Mouse (Mus musculus) heart, embryonic 16.5 days (tissue): ENCODE data around the gene Men1. TPM values are rescaled to one million over a fixed set of nuclear protein-coding genes. Genes with fewer than 3 reads are reported as not detected.

ENCODE experiments used
- ATAC-seq: fragments of 200-750 bp; cut with Nextera tagmentation; replicated peaks from 2 replicates; pipeline ENCODE4 v1.8.0; 2017; ENCODE audit warnings: moderate number of reproducible peaks; ENCODE audit not compliant: insufficient read depth, low FRiP score; ENCODE audit errors: extremely low read depth
- H3K27ac ChIP-seq: fragments of 300-500 bp; sonication (generic); 2 replicates; pipeline ENCODE4 v1.5.1; 2014; ENCODE audit warnings: mild to moderate bottlenecking, low read length, control low read depth, moderate library complexity
- H3K27me3 ChIP-seq: fragments of 300-500 bp; sonication (generic); 2 replicates; pipeline ENCODE4 v1.6.1; 2014; ENCODE audit warnings: low read length, mixed read lengths; ENCODE audit not compliant: control insufficient read depth, insufficient read depth
- H3K36me3 ChIP-seq: fragments of 300-500 bp; sonication (generic); 2 replicates; pipeline ENCODE4 v1.6.1; 2014; ENCODE audit not compliant: control insufficient read depth, insufficient read depth
- H3K4me1 ChIP-seq: fragments of 300-500 bp; sonication (generic); 2 replicates; pipeline ENCODE4 v1.6.1; 2014; ENCODE audit warnings: low read length, mixed read lengths; ENCODE audit not compliant: control insufficient read depth, insufficient read depth
- H3K4me2 ChIP-seq: fragments of 300-500 bp; sonication (generic); 2 replicates; pipeline ENCODE4 v1.6.1; 2014; ENCODE audit warnings: low read depth, mild to moderate bottlenecking, control low read depth, low read length
- H3K4me3 ChIP-seq: fragments of 300-500 bp; sonication (generic); 2 replicates; pipeline ENCODE4 v1.5.1; 2014; ENCODE audit warnings: mild to moderate bottlenecking, control low read depth, low read length
- H3K9ac ChIP-seq: fragments of 300-500 bp; sonication (generic); 2 replicates; pipeline ENCODE4 v1.6.1; 2014; ENCODE audit warnings: low read length, control low read depth
- H3K9me3 ChIP-seq: fragments of 300-500 bp; sonication (generic); replicated peaks from 2 replicates; pipeline ENCODE4 v1.6.1; 2016; ENCODE audit warnings: low read length; ENCODE audit not compliant: control insufficient read depth
- WGBS: fragments of 180-500 bp; shearing (Covaris S2); extraction: QIAGEN DNeasy Blood & Tissue Kit; methylation state at CpG from one replicate; pipeline ENCODE4 v1.1.7; 2014; 5-methylcytosine and 5-hydroxymethylcytosine counted together
- polyA plus RNA-seq: library from polyadenylated mRNA; unstranded; fragments of >200 nt; fragmentation: Nextera tagmentation; extraction: Ambion mirVana; gene quantifications from 2 replicates; pipeline ENCODE4 v1.2.1, GENCODE M21; 2015

Men1 gene
- polyA plus RNA-seq, 1 experiment from 2014 or later: 45.8 TPM

GRCm38 (mm10) chr19:6339890-6340504 lies 5.2 kb downstream of the Men1 start:
- ATAC-seq: no peak
- Histone ChIP-seq H3K4me1 (peaks cover 25% of the 10 kb centered on the region), H3K9me3 (no peaks in the 10 kb centered on the region), H3K36me3 (peaks cover 23% of the 10 kb centered on the region), H3K4me2 (peak overlapping the region; percentile 76), H3K9ac (no peak overlapping the region), H3K4me3 (no peak overlapping the region), H3K27ac (peak overlapping the region; percentile 58), H3K27me3 (no peaks in the 10 kb centered on the region)
- WGBS: 66% methylated on average over 15 of the region's 15 CpGs

DNA sequence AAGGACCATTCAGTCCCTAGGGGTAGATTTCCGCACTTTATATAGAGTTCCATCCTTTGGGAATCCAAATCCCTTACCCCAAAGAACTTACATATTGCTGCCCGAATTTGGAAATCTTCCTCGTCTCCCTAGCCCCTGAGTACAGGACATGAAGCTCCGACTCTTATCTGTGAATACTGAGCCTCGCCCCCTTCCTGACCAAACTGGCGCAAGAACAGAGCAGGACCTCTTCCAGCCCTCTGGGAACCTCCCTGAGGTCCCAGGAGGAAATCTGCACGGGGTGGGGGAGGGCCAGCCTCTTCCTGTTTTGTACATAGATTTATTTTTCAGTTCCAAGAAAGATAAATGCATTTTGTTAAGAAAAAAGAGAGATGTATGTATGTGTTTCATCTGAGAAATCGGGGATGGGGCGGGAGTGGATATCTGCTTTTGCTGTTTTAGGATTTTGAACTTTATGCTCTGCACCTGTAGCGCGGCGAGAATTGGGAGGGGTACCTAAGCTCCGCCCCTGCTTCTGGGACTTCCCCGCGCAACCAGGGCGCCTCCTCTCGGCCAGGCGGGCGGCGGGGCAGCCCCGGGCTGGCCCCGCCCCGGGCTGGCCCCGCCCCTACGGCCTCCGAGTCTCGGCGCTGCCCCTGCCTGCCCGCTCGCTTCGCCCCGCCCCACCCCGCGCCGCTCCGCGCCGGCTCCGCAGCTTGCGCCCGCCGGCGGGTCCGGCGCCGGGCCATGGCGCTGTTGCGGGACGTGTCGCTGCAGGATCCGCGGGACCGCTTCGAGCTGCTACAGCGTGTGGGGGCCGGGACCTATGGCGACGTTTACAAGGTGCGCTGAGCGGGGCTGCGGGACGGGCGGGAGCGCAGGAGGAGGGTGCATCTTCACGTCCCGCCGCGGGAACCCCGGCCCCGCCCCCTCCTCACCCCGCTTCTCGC lies 6.0 kb downstream of the Men1 start, which contains the start of gene Map4k2:
Gene Map4k2, plus strand, starts transcription at position 612 of the 929 bp plus-strand sequence.
- H3K4me3 ChIP-seq: peak within 1 kb of the TSS; percentile 82
- 4% methylated on average over 70 of the region's 72 CpGs for WGBS
- H3K9ac ChIP-seq: peak within 1 kb of the TSS; percentile 82
- no peaks in the 10 kb centered on the region for H3K27me3 ChIP-seq
- H3K36me3 ChIP-seq: peaks cover 23% of the 10 kb centered on the region
- H3K9me3 ChIP-seq: no peaks in the 10 kb centered on the region
- H3K4me2 ChIP-seq: peak within 1 kb of the TSS; percentile 76
- peaks cover 24% of the 10 kb centered on the region for H3K4me1 ChIP-seq
- peak within 1 kb of the TSS; percentile 58 for H3K27ac ChIP-seq
- ATAC-seq: peak; percentile 82

GRCm38 (mm10) chr19:6341453-6342077 lies 6.8 kb downstream of the Men1 start:
- 0 out of 2 replicates have a peak, but pooled peaks have one; percentile 5 for ATAC-seq

GRCm38 (mm10) chr19:6342276-6342933 lies 7.6 kb downstream of the Men1 start:
- Histone ChIP-seq H3K27ac (0 out of 2 replicates have a peak overlapping the region, but pooled peaks have one; percentile 21), H3K9ac (peak overlapping the region; percentile 82), H3K36me3 (peaks cover 24% of the 10 kb centered on the region), H3K4me3 (peak overlapping the region; percentile 82), H3K27me3 (no peaks in the 10 kb centered on the region), H3K4me1 (peaks cover 10% of the 10 kb centered on the region), H3K4me2 (peak overlapping the region; percentile 76), H3K9me3 (no peaks in the 10 kb centered on the region)
- 69% methylated on average over 5 of the region's 5 CpGs for WGBS
- no peak for ATAC-seq

More at GRCm38 (mm10) chr19:6341453-6342077, 6.8 kb downstream of the Men1 start:
- Histone ChIP-seq H3K4me1 (peaks cover 16% of the 10 kb centered on the region), H3K36me3 (peaks cover 29% of the 10 kb centered on the region), H3K27me3 (no peaks in the 10 kb centered on the region), H3K4me3 (peak overlapping the region; percentile 82), H3K4me2 (peak overlapping the region; percentile 76), H3K9me3 (no peaks in the 10 kb centered on the region), H3K9ac (peak overlapping the region; percentile 82), H3K27ac (peak overlapping the region; percentile 58)
- 11% methylated on average over 23 of the region's 23 CpGs for WGBS

- H3K27me3 ChIP-seq: no peaks in the 10 kb centered on the region
- no peak for ATAC-seq
- no peak overlapping the region for H3K27ac ChIP-seq
- no peaks in the 10 kb centered on the region for H3K9me3 ChIP-seq
- H3K4me1 ChIP-seq: peaks cover 10% of the 10 kb centered on the region
- WGBS: 78% methylated on average over 19 of the region's 19 CpGs
- H3K4me2 ChIP-seq: no peak overlapping the region
- no peak overlapping the region for H3K9ac ChIP-seq
- no peak overlapping the region for H3K4me3 ChIP-seq
- H3K36me3 ChIP-seq: peaks cover 15% of the 10 kb centered on the region
These were observed 8.5 kb downstream of the Men1 start for GRCm38 (mm10) chr19:6343066-6343925.

DNA sequence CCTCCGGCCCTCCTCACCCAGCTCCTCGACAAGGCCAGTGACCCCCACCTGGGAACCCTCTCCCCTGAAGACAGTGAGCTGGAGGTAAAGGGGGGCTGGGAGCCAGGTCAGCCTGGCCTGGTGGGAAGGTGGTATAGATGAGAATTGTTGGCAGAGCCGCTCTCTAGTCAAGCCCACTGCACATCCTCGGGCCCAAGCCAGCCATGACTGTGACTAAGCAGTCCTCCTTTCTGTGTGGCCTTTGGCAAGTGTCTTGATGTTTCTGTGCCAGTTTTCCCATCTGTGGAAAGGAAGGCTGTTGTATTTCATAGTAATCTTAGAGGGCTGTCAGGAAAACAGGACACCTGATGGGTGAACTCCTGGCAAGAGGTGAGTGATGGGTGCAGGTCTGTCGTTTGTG lies 9.2 kb downstream of the Men1 start:
- Histone ChIP-seq H3K27ac (no peak overlapping the region), H3K4me1 (peaks cover 10% of the 10 kb centered on the region), H3K36me3 (peaks cover 10% of the 10 kb centered on the region), H3K4me3 (no peak overlapping the region), H3K4me2 (no peak overlapping the region), H3K27me3 (no peaks in the 10 kb centered on the region), H3K9me3 (no peaks in the 10 kb centered on the region), H3K9ac (no peak overlapping the region)
- 79% methylated on average over 5 of the region's 5 CpGs for WGBS
- ATAC-seq: no peak

GRCm38 (mm10) chr19:6346023-6346422 lies 11.2 kb downstream of the Men1 start:
- Histone ChIP-seq H3K9ac (no peak overlapping the region), H3K4me1 (peaks cover 5% of the 10 kb centered on the region; the same call in 1 of the 2 replicates), H3K4me2 (no peak overlapping the region), H3K27me3 (no peaks in the 10 kb centered on the region), H3K4me3 (no peak overlapping the region), H3K36me3 (peaks cover 7% of the 10 kb centered on the region), H3K27ac (no peak overlapping the region), H3K9me3 (no peaks in the 10 kb centered on the region)
- ATAC-seq: no peak
- WGBS: 87% methylated on average over 5 of the region's 5 CpGs

- Histone ChIP-seq H3K36me3 (peaks cover 7% of the 10 kb centered on the region), H3K27me3 (no peaks in the 10 kb centered on the region), H3K27ac (no peak overlapping the region), H3K9me3 (no peaks in the 10 kb centered on the region), H3K4me1 (peaks cover 3% of the 10 kb centered on the region; the same call in 1 of the 2 replicates), H3K9ac (no peak overlapping the region), H3K4me3 (no peak overlapping the region), H3K4me2 (no peak overlapping the region)
- no peak for ATAC-seq
- 75% methylated on average over 10 of the region's 10 CpGs for WGBS
These were observed 11.9 kb downstream of the Men1 start for GRCm38 (mm10) chr19:6346661-6347060.
